Mouse (Mus musculus): ENCODE data around the gene 6430628N08Rik. TPM values are rescaled to one million over a fixed set of nuclear protein-coding genes. Genes with fewer than 3 reads are reported as not detected.
A peak's percentile ranks its signal among the peaks of the same experiment; 100 is the strongest.

The 6430628N08Rik gene
- polyA plus RNA-seq, 1 experiment from 2014 or later = not detected

- Histone ChIP-seq H3K27ac (ENCODE audit: low read length) (no peak overlapping the region), H3K4me2 (ENCODE audit: low read depth, low read length) (no peak overlapping the region), H3K36me3 (ENCODE audit: control insufficient read depth, insufficient read depth, low read length) (no peaks in the 10 kb centered on the region; the same call in 1 of the 2 replicates), H3K4me1 (replicated peaks; ENCODE audit: control insufficient read depth, insufficient read depth, low read length) (no peaks in the 10 kb centered on the region), H3K9ac (ENCODE audit: low read length) (no peak overlapping the region), H3K9me3 (ENCODE audit: control insufficient read depth, low read length) (no peaks in the 10 kb centered on the region), H3K4me3 (ENCODE audit: low read length) (no peak overlapping the region), H3K27me3 (ENCODE audit: control insufficient read depth, insufficient read depth, low read depth, low read length) (no peaks in the 10 kb centered on the region)
- 58% methylated on average over 6 of the region's 6 CpGs for WGBS
- ATAC-seq (ENCODE audit: low read depth) = no peak
Observed at GRCm38 (mm10) chr4:115855100-115855499, 35.4 kb upstream of the 6430628N08Rik start.

DNA sequence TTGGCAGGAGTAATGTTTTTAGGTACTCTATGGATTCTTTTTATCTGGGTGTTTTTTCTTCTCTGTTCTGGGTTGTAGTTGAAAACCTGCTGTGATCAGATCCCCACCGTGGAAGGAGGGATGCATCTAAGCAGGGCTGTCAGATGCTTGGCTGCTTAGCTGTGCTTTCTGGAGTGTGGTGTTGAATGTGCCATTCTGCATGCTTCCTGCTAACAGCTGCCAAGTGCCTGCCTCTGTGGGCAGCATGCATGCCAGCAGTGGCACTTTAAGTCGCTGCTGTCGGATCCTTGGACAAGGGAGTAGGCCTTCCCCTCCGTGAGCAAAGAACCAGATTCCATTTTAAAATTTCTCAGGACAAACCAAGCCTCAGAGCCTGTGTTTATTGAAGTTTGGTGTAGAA, 34.9 kb upstream of the 6430628N08Rik start:
- WGBS = 56% methylated on average over 4 of the region's 4 CpGs
- peaks cover 4% of the 10 kb centered on the region; the same call in 1 of the 2 replicates for H3K36me3 ChIP-seq (ENCODE audit: control insufficient read depth, insufficient read depth, low read length)

DNA sequence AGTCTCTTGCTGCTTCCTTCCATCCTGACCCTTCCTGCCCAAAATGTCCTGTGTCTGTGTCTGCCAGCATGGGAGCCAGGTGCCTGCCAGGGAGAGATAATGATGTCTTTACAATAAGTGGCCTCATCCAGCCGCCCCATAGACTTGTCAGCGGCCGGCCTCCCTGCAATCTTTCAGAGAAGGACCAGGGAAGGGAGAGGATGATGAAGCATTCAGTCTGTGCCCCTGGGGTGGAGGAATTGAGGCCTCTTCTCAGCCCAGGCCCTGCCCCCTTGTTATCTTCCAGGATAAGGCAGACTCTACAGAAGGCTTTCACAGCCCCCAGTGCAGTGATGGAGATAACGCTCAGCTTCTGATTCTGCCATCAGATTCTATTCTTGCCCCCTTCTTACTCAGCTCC, 34.2 kb upstream of the 6430628N08Rik start:
- WGBS = 64% methylated on average over 4 of the region's 4 CpGs
- Histone ChIP-seq H3K9ac (ENCODE audit: low read length) (no peak overlapping the region), H3K4me1 (replicated peaks; ENCODE audit: control insufficient read depth, insufficient read depth, low read length) (no peaks in the 10 kb centered on the region), H3K36me3 (ENCODE audit: control insufficient read depth, insufficient read depth, low read length) (peaks cover 4% of the 10 kb centered on the region; the same call in 1 of the 2 replicates), H3K4me2 (ENCODE audit: low read depth, low read length) (no peak overlapping the region), H3K4me3 (ENCODE audit: low read length) (no peak overlapping the region), H3K9me3 (ENCODE audit: control insufficient read depth, low read length) (no peaks in the 10 kb centered on the region), H3K27me3 (ENCODE audit: control insufficient read depth, insufficient read depth, low read depth, low read length) (no peaks in the 10 kb centered on the region), H3K27ac (ENCODE audit: low read length) (no peak overlapping the region)
- no peak for ATAC-seq (ENCODE audit: low read depth)

More for the DNA sequence above, 34.9 kb upstream of the 6430628N08Rik start:
- no peak overlapping the region for H3K4me2 ChIP-seq (ENCODE audit: low read depth, low read length)
- H3K9ac ChIP-seq (ENCODE audit: low read length) = no peak overlapping the region
- H3K4me3 ChIP-seq (ENCODE audit: low read length) = no peak overlapping the region
- no peak for ATAC-seq (ENCODE audit: low read depth)
- no peaks in the 10 kb centered on the region for H3K4me1 ChIP-seq (replicated peaks; ENCODE audit: control insufficient read depth, insufficient read depth, low read length)
- H3K27ac ChIP-seq (ENCODE audit: low read length) = no peak overlapping the region
- H3K9me3 ChIP-seq (ENCODE audit: control insufficient read depth, low read length) = no peaks in the 10 kb centered on the region
- H3K27me3 ChIP-seq (ENCODE audit: control insufficient read depth, insufficient read depth, low read depth, low read length) = no peaks in the 10 kb centered on the region

GRCm38 (mm10) chr4:115857293-115857883, 33.1 kb upstream of the 6430628N08Rik start:
- no peak overlapping the region for H3K4me2 ChIP-seq (ENCODE audit: low read depth, low read length)
- no peaks in the 10 kb centered on the region for H3K27me3 ChIP-seq (ENCODE audit: control insufficient read depth, insufficient read depth, low read depth, low read length)
- no peak for ATAC-seq (ENCODE audit: low read depth)
- H3K4me3 ChIP-seq (ENCODE audit: low read length) = no peak overlapping the region
- 65% methylated on average over 9 of the region's 9 CpGs for WGBS
- H3K36me3 ChIP-seq (ENCODE audit: control insufficient read depth, insufficient read depth, low read length) = peaks cover 9% of the 10 kb centered on the region; the same call in 1 of the 2 replicates
- H3K9ac ChIP-seq (ENCODE audit: low read length) = no peak overlapping the region
- H3K4me1 ChIP-seq (replicated peaks; ENCODE audit: control insufficient read depth, insufficient read depth, low read length) = no peaks in the 10 kb centered on the region
- H3K27ac ChIP-seq (ENCODE audit: low read length) = no peak overlapping the region
- H3K9me3 ChIP-seq (ENCODE audit: control insufficient read depth, low read length) = no peaks in the 10 kb centered on the region

GRCm38 (mm10) chr4:115863352-115863751, 27.1 kb upstream of the 6430628N08Rik start:
- H3K27me3 ChIP-seq (ENCODE audit: control insufficient read depth, insufficient read depth, low read depth, low read length) = no peaks in the 10 kb centered on the region
- ATAC-seq (ENCODE audit: low read depth) = no peak
- no peaks in the 10 kb centered on the region for H3K9me3 ChIP-seq (ENCODE audit: control insufficient read depth, low read length)
- H3K4me1 ChIP-seq (replicated peaks; ENCODE audit: control insufficient read depth, insufficient read depth, low read length) = no peaks in the 10 kb centered on the region
- H3K4me3 ChIP-seq (ENCODE audit: low read length) = no peak overlapping the region
- peaks cover 11% of the 10 kb centered on the region for H3K36me3 ChIP-seq (ENCODE audit: control insufficient read depth, insufficient read depth, low read length)
- WGBS = 70% methylated on average over 7 of the region's 7 CpGs
- H3K27ac ChIP-seq (ENCODE audit: low read length) = no peak overlapping the region
- H3K9ac ChIP-seq (ENCODE audit: low read length) = no peak overlapping the region
- no peak overlapping the region for H3K4me2 ChIP-seq (ENCODE audit: low read depth, low read length)

DNA sequence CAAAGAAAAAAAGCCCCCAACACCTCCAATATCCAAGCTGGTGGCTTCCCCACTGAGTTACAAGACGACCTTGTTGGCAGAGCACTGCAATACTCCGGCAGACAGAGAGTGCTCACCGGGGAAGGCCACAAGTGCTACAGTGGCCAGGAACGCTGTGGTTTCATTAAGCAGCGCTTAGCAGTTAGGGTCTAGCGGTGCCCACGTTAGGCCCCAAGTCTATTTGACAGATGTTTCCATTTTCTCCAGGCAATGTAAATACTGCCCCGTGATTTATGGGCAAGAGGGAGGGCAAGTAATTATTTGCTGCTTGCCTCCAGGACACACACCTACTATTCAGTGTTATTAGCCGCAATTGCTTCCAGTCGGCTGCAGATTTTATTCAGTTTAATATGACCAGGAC, 26.6 kb upstream of the 6430628N08Rik start:
- no peaks in the 10 kb centered on the region for H3K4me1 ChIP-seq (replicated peaks; ENCODE audit: control insufficient read depth, insufficient read depth, low read length)
- H3K9me3 ChIP-seq (ENCODE audit: control insufficient read depth, low read length) = no peaks in the 10 kb centered on the region
- no peak overlapping the region for H3K4me2 ChIP-seq (ENCODE audit: low read depth, low read length)
- no peak overlapping the region for H3K4me3 ChIP-seq (ENCODE audit: low read length)
- no peak overlapping the region for H3K27ac ChIP-seq (ENCODE audit: low read length)
- no peaks in the 10 kb centered on the region for H3K27me3 ChIP-seq (ENCODE audit: control insufficient read depth, insufficient read depth, low read depth, low read length)
- no peak for ATAC-seq (ENCODE audit: low read depth)
- peaks cover 11% of the 10 kb centered on the region for H3K36me3 ChIP-seq (ENCODE audit: control insufficient read depth, insufficient read depth, low read length)
- 39% methylated on average over 10 of the region's 10 CpGs for WGBS
- H3K9ac ChIP-seq (ENCODE audit: low read length) = no peak overlapping the region

DNA sequence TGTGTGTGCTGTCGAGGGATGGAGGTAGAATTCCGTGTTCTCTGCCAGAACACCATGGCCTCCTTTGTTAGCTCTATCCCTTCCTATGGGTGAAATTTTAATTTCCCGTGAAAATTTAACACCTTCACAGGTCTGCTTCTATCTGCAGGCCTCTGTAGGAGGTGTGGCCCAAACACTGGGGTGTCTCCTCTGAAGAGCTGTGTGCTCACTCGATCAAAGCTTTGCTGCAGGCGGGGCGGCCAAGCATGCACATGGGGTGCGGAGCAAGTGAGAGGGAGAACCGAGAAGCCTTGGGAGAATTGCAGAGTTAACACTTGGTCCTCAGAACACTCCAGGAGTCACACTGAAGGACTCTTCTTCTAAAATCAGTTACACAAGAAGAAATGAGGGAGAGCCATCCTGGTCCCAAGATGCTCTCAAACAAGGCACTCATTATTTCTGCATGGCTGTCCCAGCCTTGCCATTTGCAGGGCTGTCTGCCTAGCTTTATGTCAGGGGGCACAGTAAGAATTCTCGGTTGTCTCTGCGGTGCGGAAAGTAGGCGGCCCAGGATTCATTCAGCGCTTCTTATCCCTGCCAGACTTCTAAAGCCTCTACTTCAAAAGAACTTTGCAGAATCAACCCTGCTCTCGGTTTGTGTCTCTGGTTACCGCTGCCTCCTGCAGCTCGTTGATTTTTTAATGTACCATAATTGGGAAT, 20.8 kb upstream of the 6430628N08Rik start:
- no peak overlapping the region for H3K9ac ChIP-seq (ENCODE audit: low read length)
- H3K27ac ChIP-seq (ENCODE audit: low read length) = no peak overlapping the region
- H3K36me3 ChIP-seq (ENCODE audit: control insufficient read depth, insufficient read depth, low read length) = no peaks in the 10 kb centered on the region
- no peaks in the 10 kb centered on the region for H3K9me3 ChIP-seq (ENCODE audit: control insufficient read depth, low read length)
- H3K4me3 ChIP-seq (ENCODE audit: low read length) = no peak overlapping the region
- H3K27me3 ChIP-seq (ENCODE audit: control insufficient read depth, insufficient read depth, low read depth, low read length) = no peaks in the 10 kb centered on the region
- ATAC-seq (ENCODE audit: low read depth) = no peak
- H3K4me1 ChIP-seq (replicated peaks; ENCODE audit: control insufficient read depth, insufficient read depth, low read length) = no peaks in the 10 kb centered on the region
- 42% methylated on average over 16 of the region's 16 CpGs for WGBS
- no peak overlapping the region for H3K4me2 ChIP-seq (ENCODE audit: low read depth, low read length)

DNA sequence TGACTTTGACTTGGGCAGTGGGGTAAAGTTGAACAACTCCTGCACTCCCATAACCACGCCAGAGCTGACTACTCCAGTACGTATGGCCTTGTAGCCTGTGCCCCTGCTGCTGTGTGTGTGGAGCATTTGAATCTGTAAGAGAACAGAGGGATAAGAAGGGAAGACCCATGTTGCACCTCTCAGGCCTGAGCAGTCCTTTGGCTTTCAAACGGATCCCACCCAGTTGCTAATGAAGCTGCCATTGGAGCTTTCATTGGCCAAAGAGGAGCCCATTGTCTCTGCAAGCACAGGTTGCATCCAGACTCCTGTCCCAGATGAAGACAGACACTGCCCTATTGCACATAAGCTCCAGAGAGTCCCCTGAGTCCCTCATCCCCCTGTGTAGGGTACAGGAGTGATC, 17.2 kb upstream of the 6430628N08Rik start:
- no peaks in the 10 kb centered on the region for H3K9me3 ChIP-seq (ENCODE audit: control insufficient read depth, low read length)
- WGBS = 85% methylated on average over 3 of the region's 3 CpGs
- no peak overlapping the region for H3K4me3 ChIP-seq (ENCODE audit: low read length)
- peaks cover 3% of the 10 kb centered on the region; the same call in 1 of the 2 replicates for H3K4me1 ChIP-seq (replicated peaks; ENCODE audit: control insufficient read depth, insufficient read depth, low read length)
- H3K27me3 ChIP-seq (ENCODE audit: control insufficient read depth, insufficient read depth, low read depth, low read length) = no peaks in the 10 kb centered on the region
- no peak for ATAC-seq (ENCODE audit: low read depth)
- no peak overlapping the region for H3K27ac ChIP-seq (ENCODE audit: low read length)
- H3K4me2 ChIP-seq (ENCODE audit: low read depth, low read length) = no peak overlapping the region
- H3K9ac ChIP-seq (ENCODE audit: low read length) = no peak overlapping the region
- H3K36me3 ChIP-seq (ENCODE audit: control insufficient read depth, insufficient read depth, low read length) = no peaks in the 10 kb centered on the region

GRCm38 (mm10) chr4:115878216-115878678, 12.2 kb upstream of the 6430628N08Rik start:
- Histone ChIP-seq H3K9ac (ENCODE audit: low read length) (peak overlapping the region; percentile 6; the same call in 1 of the 2 replicates), H3K4me2 (ENCODE audit: low read depth, low read length) (peak overlapping the region; percentile 25; the same call in 1 of the 2 replicates), H3K27me3 (ENCODE audit: control insufficient read depth, insufficient read depth, low read depth, low read length) (no peaks in the 10 kb centered on the region), H3K4me1 (replicated peaks; ENCODE audit: control insufficient read depth, insufficient read depth, low read length) (peaks cover 6% of the 10 kb centered on the region; the same call in 1 of the 2 replicates), H3K27ac (ENCODE audit: low read length) (no peak overlapping the region), H3K4me3 (ENCODE audit: low read length) (no peak overlapping the region), H3K36me3 (ENCODE audit: control insufficient read depth, insufficient read depth, low read length) (no peaks in the 10 kb centered on the region), H3K9me3 (ENCODE audit: control insufficient read depth, low read length) (no peaks in the 10 kb centered on the region)
- ATAC-seq (ENCODE audit: low read depth) = peak; percentile 31; the same call in 1 of the 2 replicates
- 9% methylated on average over 11 of the region's 11 CpGs for WGBS
